Mouse (Mus musculus) frontal cortex, postnatal 25 days (tissue): ENCODE data around the gene Enc1.
"Not testable (repeated sequence)": the region's sequence is repeated elsewhere in the genome, so short reads cannot be mapped to it uniquely, and the experiment has no call there.

ENCODE experiments used
- DNase-seq, 2 experiments: peaks; one replicate each; pipeline ENCODE4 v3.0.0; 2022; ENCODE audit warnings: low spot score in 2 of 2

Enc1 gene

DNA sequence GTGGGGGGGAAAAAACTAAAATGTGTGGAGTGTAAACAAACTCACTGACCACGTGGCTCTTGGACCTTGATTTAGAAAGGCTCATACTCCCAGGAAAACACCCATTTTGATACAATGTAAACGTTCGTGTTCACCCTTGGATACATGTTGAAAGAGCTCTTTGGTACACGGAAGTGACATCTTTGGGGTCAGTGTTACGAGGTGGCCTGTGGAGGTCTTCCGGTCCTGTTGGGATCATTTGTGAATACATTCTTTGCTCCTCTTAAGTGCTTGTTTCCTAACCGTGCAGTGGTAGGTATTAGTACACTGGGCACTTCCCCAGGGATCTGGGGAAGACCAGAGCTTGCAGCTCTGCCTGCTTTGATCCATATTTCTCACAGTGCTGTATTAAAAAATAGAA lies 10.8 kb downstream of the Enc1 start:
- no peak for DNase-seq

GRCm38 (mm10) chr13:97252469-97252868 lies 11.6 kb downstream of the Enc1 start:
- DNase-seq = no peak

DNA sequence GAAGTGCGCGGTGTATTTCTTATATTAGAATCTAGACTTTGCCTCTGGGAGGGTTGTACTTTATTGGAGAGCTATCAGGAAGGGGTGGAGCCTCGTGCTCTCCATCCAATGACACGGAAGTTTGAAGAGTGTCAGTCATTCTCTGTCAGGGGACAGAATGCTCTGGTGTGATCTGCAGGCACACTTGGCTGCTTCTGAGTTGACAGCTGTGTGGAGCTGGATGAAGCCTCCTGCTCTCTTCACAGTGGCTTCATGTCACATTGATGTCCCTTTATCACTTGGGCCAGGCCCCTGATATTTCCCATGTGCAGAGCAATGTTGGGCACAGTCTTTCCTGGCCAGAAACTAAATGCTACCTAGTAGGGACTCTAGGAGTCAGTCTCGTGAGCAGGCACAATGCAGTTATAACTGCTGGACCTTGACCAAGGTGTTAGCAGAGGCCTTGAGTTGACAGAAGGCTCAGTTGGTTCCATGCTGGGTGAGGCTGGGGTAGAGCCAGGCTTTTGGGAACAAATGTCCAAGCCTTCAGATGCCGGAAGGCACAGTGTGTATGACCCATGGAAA lies 12.6 kb downstream of the Enc1 start:
- DNase-seq = no peak

GRCm38 (mm10) chr13:97253994-97254393 lies 13.1 kb downstream of the Enc1 start:
- no peak for DNase-seq

GRCm38 (mm10) chr13:97254564-97255164 lies 13.8 kb downstream of the Enc1 start:
- DNase-seq = no peak

- DNase-seq = no peak
These were observed 15.3 kb downstream of the Enc1 start for GRCm38 (mm10) chr13:97255976-97256848.

- no peak for DNase-seq
These were observed 16.0 kb downstream of the Enc1 start for GRCm38 (mm10) chr13:97256849-97257379.

- DNase-seq = no peak
These were observed 18.4 kb downstream of the Enc1 start for GRCm38 (mm10) chr13:97259271-97259670.

- DNase-seq = no peak
These were observed 19.7 kb downstream of the Enc1 start for GRCm38 (mm10) chr13:97260456-97261180.

DNA sequence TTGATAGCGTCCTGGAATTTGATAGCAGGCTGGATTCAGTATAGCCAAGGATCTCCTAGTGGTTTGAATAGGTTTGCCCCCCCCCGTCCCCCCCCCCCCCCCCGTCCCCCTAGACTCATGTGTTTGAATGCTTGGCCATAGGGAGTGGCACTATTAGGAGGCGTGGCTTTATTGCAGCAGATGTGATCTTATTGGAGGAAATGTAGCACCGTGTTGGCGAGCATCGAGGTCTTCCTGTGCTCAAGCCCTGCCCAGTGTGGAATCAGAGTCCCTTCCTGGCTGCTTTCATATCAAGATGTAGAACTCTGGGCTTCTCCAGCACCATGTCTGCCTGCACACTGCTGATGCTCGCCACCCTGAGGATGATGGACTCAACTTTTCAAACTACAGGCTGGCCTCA lies 20.6 kb downstream of the Enc1 start:
- no peak for DNase-seq

- no peak for DNase-seq
These were observed 21.8 kb downstream of the Enc1 start for GRCm38 (mm10) chr13:97262676-97263075.

- DNase-seq = not testable (repeated sequence)
These were observed 24.6 kb downstream of the Enc1 start for GRCm38 (mm10) chr13:97265534-97265933.

DNA sequence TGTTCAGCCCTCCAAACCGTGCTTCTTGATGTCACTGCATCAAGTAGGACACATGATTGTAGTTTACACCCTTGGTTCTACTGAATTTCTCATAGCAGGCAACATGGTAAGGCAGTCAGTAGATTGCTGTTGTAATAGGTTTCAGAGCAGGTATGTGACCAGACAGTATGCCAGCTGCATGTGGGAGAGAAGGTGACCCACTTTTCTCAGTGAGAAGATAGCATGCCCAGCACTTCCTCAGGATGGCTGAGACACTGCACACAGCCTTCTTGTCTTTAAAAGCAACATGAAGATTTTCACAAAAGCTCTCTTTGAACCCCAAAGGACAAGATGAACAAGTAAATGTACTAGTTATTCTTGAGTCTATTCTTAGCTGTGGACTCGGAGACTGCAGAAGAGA lies 29.8 kb downstream of the Enc1 start:
- DNase-seq = no peak

DNA sequence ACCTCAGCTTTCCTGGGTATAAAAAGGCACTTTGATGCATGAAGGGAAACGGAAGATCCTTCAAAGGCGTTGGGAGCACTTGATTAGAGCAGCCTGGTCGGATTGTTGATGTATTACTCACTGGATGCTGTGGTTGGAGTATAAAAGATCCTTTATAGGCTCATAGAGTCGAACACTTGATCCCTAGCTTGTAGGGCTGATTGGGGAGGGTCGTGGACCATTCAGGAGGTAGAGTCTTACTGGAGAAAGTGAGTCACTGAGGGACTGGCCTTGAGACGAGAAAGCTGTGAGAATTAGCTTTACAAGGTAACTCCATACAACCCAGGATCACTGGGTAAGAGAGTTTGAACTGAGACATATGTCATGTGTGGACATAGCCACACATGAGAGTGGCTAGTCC lies 30.7 kb downstream of the Enc1 start:
- no peak for DNase-seq

- no peak for DNase-seq
These were observed 33.9 kb downstream of the Enc1 start for GRCm38 (mm10) chr13:97274757-97275156.

DNA sequence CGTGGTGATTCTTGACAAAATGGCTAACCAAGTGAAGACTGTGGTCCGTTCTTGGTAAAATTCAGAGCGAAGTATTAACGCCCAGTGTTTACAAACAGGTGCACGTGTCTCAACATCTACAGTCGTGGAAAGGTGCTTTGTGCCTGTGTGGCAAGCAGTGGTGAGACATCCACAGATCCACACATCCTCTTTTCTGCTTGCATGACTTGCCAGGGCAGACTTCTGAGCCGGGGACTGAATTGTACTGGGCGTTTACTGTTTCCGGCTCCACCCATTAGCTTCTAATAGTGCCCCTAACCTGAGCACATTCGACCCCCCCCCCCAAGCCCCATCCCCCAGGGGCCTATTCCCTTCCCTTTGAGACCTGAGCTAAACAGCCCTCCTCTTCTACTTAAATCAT lies 34.6 kb downstream of the Enc1 start:
- DNase-seq = no peak

- no peak for DNase-seq
These were observed 41.4 kb downstream of the Enc1 start for GRCm38 (mm10) chr13:97282051-97282910.

DNA sequence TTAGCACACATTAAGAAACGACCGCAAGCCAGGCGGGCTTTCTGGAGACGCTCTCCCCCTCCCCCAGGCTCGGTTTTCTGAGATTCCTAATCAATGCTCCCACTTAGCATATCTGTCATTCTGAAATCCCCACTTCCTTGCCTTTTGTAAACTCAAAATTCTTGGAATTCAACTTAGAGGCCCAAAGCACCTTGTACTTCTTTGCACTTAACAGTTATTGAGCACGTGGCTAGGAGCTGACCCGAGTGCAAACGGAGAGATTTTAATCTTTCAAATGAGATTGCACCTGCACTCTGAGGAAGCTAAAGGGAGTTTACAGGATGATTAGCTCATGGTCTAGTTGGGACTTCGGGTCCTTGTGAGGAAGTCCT lies 42.0 kb downstream of the Enc1 start:
- no peak for DNase-seq

- no peak for DNase-seq
These were observed 46.1 kb downstream of the Enc1 start for GRCm38 (mm10) chr13:97287046-97287445.

- no peak for DNase-seq
These were observed 49.8 kb downstream of the Enc1 start for GRCm38 (mm10) chr13:97290747-97291146.

GRCm38 (mm10) chr13:97291354-97291753 lies 50.4 kb downstream of the Enc1 start:
- DNase-seq = no peak
